Mouse (Mus musculus) gastrocnemius, adult 2 months (tissue): Measurements from ENCODE around the gene Yipf2. TPM values are rescaled to one million over a fixed set of nuclear protein-coding genes. Genes with fewer than 3 reads are reported as not detected.

Source experiments
- DNase-seq: peaks from one replicate; pipeline ENCODE4 v3.0.0; 2022
- H3K27ac ChIP-seq: fragments of 200-600 bp; 2 replicates; pipeline ENCODE4 v1.8.1; 2022; ENCODE audit warnings: mild to moderate bottlenecking
- H3K4me3 ChIP-seq: fragments of 200-600 bp; 2 replicates; pipeline ENCODE4 v1.8.1; 2022; ENCODE audit warnings: mild to moderate bottlenecking, moderate library complexity
- CTCF ChIP-seq: fragments of 200-600 bp; IDR thresholded peaks from 2 replicates; pipeline ENCODE4 v1.8.1; 2022; ENCODE audit warnings: antibody characterized with exemption, mild to moderate bottlenecking, moderate library complexity
- intact Hi-C: fragments of 180-260 bp; cut with DNase I; formaldehyde crosslinking; loops from one replicate; pipeline ENCODE4 v1.15.1; 2025
- total RNA-seq, 2 experiments: library from RNA; stranded (reverse); gene quantifications; 2 replicates each; pipeline ENCODE4 v1.2.3; 2021

Yipf2 gene
- total RNA-seq, 2 experiments from 2014 or later = 5.8 to 6.9 TPM

DNA sequence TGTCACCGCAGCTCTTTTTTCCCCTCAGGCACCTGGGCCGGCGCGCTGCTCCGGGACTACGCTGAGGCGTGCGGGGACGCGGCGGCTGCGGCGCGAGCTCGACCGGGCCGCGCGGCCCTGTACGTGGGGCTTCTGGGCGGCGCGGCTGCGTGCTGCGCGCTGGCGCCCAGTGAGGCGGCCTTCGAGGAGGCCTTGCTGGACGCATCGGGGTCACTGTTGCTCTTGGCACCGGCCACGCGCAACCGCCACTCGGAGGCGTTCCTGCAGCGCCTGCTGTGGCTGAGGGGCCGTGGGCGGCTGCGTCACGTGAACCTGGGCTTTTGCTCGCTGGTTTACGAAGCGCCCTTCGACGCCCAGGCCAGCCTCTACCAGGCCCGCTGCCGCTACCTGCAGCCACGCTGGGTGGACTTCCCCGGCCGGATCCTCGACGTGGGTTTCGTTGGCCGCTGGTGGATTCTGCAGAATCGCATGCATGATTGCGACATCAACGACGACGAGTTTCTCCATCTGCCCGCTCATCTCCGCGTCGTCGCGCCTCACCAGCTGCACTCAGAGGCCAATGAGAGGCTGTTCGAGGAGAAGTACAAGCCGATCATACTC, 594 bp upstream of the Yipf2 start:
- Histone ChIP-seq H3K27ac (peak overlapping the region; percentile 86), H3K4me3 (peak overlapping the region; percentile 99)
- peak; percentile 72 for DNase-seq
- intact Hi-C loops = loop anchor here (2.0 kb wide), 1 partner anchor 46 kb away; the partner anchor contains the start of gene Carm1
- TF ChIP-seq CTCF = no peak

GRCm38 (mm10) chr9:21591831-21592702, 561 bp downstream of the Yipf2 start:
- intact Hi-C loops = loop anchor here (2.0 kb wide), 1 partner anchor 45 kb away; the partner anchor contains the start of gene Carm1
- no peak for TF ChIP-seq CTCF
- Histone ChIP-seq H3K27ac (peak overlapping the region; percentile 86), H3K4me3 (peak overlapping the region; percentile 99)
- DNase-seq = no peak

- DNase-seq = no peak
- Histone ChIP-seq H3K27ac (peak overlapping the region; percentile 86; the same call in 1 of the 2 replicates), H3K4me3 (no peak overlapping the region)
- intact Hi-C loops = no loop called here
- no peak for TF ChIP-seq CTCF
These were observed 1.3 kb downstream of the Yipf2 start for GRCm38 (mm10) chr9:21591127-21591830.

DNA sequence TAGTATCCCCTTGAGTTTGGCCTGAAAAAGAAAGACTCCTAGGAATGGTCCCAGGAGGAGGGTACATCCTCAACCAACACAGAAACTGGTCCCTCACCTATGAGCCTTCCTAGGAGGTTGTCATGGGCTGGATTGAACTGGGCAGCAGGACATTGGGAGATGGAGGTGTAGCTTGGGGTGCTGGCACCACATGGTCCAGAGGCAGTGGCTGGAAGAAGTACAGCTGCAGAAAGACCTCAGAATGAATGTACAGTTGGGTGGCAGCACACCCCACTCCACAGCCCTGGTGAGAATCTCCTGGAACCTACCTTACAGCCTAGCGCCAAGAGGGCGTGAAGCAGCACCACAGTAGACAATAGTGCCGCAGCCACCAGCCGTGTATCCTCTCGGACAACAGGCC, 3.1 kb downstream of the Yipf2 start:
- DNase-seq = no peak
- intact Hi-C loops = no loop called here
- no peak for TF ChIP-seq CTCF
- H3K27ac ChIP-seq = no peak overlapping the region
- H3K4me3 ChIP-seq = no peak overlapping the region

GRCm38 (mm10) chr9:21588350-21588749, 4.3 kb downstream of the Yipf2 start:
- peak; percentile 43 for DNase-seq
- TF ChIP-seq CTCF = no peak
- H3K27ac ChIP-seq = no peak overlapping the region; the same call in 1 of the 2 replicates
- intact Hi-C loops = no loop called here
- no peak overlapping the region for H3K4me3 ChIP-seq

DNA sequence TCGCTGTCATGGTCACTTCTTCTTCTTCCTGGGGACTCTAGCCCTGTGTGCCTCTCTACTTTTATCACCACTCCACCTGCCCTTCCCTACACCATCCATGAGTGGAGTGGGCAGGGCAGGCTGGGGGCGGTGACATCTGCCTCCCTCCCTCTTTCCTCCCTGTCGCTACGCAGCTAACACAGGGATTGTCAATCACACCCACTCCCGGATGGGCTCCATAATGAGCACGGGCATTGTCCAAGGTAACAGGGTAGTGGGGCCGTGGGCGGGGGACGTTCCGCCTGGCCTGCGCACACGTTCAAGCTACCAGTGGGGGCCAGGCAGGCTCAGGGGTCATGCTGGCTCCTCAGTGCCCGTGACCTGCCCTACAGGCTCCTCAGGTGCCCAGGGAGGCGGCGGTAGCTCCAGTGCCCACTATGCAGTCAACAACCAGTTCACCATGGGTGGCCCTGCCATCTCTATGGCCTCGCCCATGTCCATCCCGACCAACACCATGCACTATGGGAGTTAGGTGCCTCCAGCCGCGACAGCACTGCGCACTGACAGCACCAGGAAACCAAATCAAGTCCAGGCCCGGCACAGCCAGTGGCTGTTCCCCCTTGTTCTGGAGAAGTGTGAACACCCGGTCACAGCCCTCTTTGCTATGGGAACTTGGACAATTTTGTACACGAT, 4.8 kb downstream of the Yipf2 start:
- no peak for DNase-seq
- no peak overlapping the region for H3K27ac ChIP-seq
- intact Hi-C loops = no loop called here

DNA sequence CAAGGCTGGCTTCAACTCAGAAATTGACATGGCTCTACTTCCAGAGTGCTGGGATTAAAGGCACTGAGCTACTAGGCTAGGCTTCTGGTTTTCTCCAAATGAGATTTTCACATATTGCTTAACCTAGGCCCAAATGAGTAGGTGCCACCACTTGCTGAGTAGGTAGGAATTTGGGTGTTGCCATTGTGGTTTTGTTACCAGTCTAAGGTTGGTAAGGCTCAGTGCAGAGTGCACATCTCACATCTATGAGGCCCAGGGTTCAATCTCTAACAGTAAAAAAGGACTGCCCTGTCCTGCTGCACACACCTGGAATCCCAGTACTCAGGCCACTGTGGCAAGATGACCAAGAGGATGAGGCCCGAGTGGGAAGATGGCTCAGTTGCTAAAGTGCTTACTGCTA, 7.2 kb downstream of the Yipf2 start:
- TF ChIP-seq CTCF = no peak
- Histone ChIP-seq H3K27ac (no peak overlapping the region), H3K4me3 (no peak overlapping the region)
- DNase-seq = no peak
- intact Hi-C loops = no loop called here

More for the DNA sequence above, 4.8 kb downstream of the Yipf2 start:
- no peak overlapping the region for H3K4me3 ChIP-seq
- TF ChIP-seq CTCF = no peak

DNA sequence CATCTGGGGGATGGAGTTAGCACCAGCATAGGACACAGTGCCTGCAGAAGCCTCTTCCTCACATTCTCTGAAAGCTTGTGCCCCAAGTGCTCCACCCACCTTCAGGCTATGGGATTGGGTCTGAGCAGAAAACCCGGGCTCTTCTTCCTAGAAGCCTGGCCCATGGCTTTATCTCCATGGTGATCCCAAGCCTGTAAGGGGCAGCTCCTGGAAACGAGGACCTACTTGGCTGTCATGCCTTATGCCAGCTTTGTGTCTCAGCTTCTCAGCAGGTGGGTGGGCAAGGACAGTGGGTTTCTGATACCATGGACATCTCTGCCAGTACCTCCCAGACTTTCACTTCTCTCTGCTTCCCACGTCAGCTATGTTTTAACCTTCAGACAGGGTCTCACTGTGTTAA, 14.4 kb downstream of the Yipf2 start:
- no peak for DNase-seq
- intact Hi-C loops = no loop called here
- no peak for TF ChIP-seq CTCF
- no peak overlapping the region for H3K27ac ChIP-seq
- H3K4me3 ChIP-seq = no peak overlapping the region

GRCm38 (mm10) chr9:21576286-21576685, 16.3 kb downstream of the Yipf2 start:
- intact Hi-C loops = no loop called here
- DNase-seq = no peak
- no peak overlapping the region for H3K27ac ChIP-seq
- no peak overlapping the region for H3K4me3 ChIP-seq
- TF ChIP-seq CTCF = no peak

GRCm38 (mm10) chr9:21575253-21575652, 17.4 kb downstream of the Yipf2 start:
- Histone ChIP-seq H3K27ac (no peak overlapping the region), H3K4me3 (no peak overlapping the region)
- intact Hi-C loops = no loop called here
- DNase-seq = no peak
- no peak for TF ChIP-seq CTCF

- no peak for DNase-seq
- no peak overlapping the region for H3K4me3 ChIP-seq
- H3K27ac ChIP-seq = peak overlapping the region; percentile 28; the same call in 1 of the 2 replicates
- no peak for TF ChIP-seq CTCF
- intact Hi-C loops = no loop called here
These were observed 18.4 kb downstream of the Yipf2 start for GRCm38 (mm10) chr9:21574012-21574801.
